Mouse (Mus musculus): ENCODE data around the gene Tcap. TPM values are rescaled to one million over a fixed set of nuclear protein-coding genes. Genes with fewer than 3 reads are reported as not detected.
"Not testable (repeated sequence)": the region's sequence is repeated elsewhere in the genome, so short reads cannot be mapped to it uniquely, and the experiment has no call there.

The Tcap gene
- polyA plus RNA-seq, 1 experiment from 2014 or later, result 0.16 TPM

- H3K36me3 ChIP-seq (ENCODE audit: control insufficient read depth, insufficient read depth, low read length), result peaks cover 24% of the 10 kb centered on the region
- H3K4me2 ChIP-seq (ENCODE audit: low read length), result no peak overlapping the region
- H3K4me3 ChIP-seq (ENCODE audit: low read length), result no peak overlapping the region
- no peak overlapping the region for H3K9ac ChIP-seq (ENCODE audit: low read depth, low read length)
- H3K4me1 ChIP-seq (ENCODE audit: control insufficient read depth, insufficient read depth, low read depth, low read length), result peaks cover 15% of the 10 kb centered on the region
- no peaks in the 10 kb centered on the region for H3K9me3 ChIP-seq (ENCODE audit: control insufficient read depth, low read length)
- no peak for ATAC-seq
- H3K27me3 ChIP-seq (replicated peaks; ENCODE audit: control insufficient read depth, insufficient read depth, low read length), result no peaks in the 10 kb centered on the region
- WGBS, result 53% methylated on average over 8 of the region's 8 CpGs
- no peak overlapping the region for H3K27ac ChIP-seq (ENCODE audit: low read depth, low read length)
Measured at GRCm38 (mm10) chr11:98374266-98374665, 9.3 kb upstream of the Tcap start.

- Histone ChIP-seq H3K9me3 (ENCODE audit: control insufficient read depth, low read length) (no peaks in the 10 kb centered on the region), H3K4me1 (ENCODE audit: control insufficient read depth, insufficient read depth, low read depth, low read length) (peaks cover 5% of the 10 kb centered on the region; the same call in 1 of the 2 replicates), H3K4me3 (ENCODE audit: low read length) (no peak overlapping the region), H3K9ac (ENCODE audit: low read depth, low read length) (no peak overlapping the region), H3K36me3 (ENCODE audit: control insufficient read depth, insufficient read depth, low read length) (peaks cover 32% of the 10 kb centered on the region), H3K4me2 (ENCODE audit: low read length) (no peak overlapping the region), H3K27ac (ENCODE audit: low read depth, low read length) (no peak overlapping the region), H3K27me3 (replicated peaks; ENCODE audit: control insufficient read depth, insufficient read depth, low read length) (no peaks in the 10 kb centered on the region)
- 78% methylated on average over 5 of the region's 5 CpGs for WGBS
- ATAC-seq, result no peak
Measured at GRCm38 (mm10) chr11:98376756-98377155, 6.9 kb upstream of the Tcap start.

GRCm38 (mm10) chr11:98377787-98378186, 5.8 kb upstream of the Tcap start:
- Histone ChIP-seq H3K4me2 (ENCODE audit: low read length) (no peak overlapping the region), H3K27ac (ENCODE audit: low read depth, low read length) (no peak overlapping the region), H3K4me1 (ENCODE audit: control insufficient read depth, insufficient read depth, low read depth, low read length) (no peaks in the 10 kb centered on the region), H3K27me3 (replicated peaks; ENCODE audit: control insufficient read depth, insufficient read depth, low read length) (no peaks in the 10 kb centered on the region), H3K36me3 (ENCODE audit: control insufficient read depth, insufficient read depth, low read length) (peaks cover 32% of the 10 kb centered on the region), H3K4me3 (ENCODE audit: low read length) (no peak overlapping the region), H3K9me3 (ENCODE audit: control insufficient read depth, low read length) (no peaks in the 10 kb centered on the region), H3K9ac (ENCODE audit: low read depth, low read length) (no peak overlapping the region)
- no peak for ATAC-seq
- WGBS, result 83% methylated on average over 10 of the region's 11 CpGs

GRCm38 (mm10) chr11:98379379-98379778, 4.2 kb upstream of the Tcap start:
- H3K27ac ChIP-seq (ENCODE audit: low read depth, low read length), result no peak overlapping the region; the same call in 1 of the 2 replicates
- H3K9me3 ChIP-seq (ENCODE audit: control insufficient read depth, low read length), result no peaks in the 10 kb centered on the region
- H3K4me2 ChIP-seq (ENCODE audit: low read length), result no peak overlapping the region
- 94% methylated on average over 7 of the region's 7 CpGs for WGBS
- no peak overlapping the region for H3K4me3 ChIP-seq (ENCODE audit: low read length)
- peaks cover 32% of the 10 kb centered on the region for H3K36me3 ChIP-seq (ENCODE audit: control insufficient read depth, insufficient read depth, low read length)
- no peaks in the 10 kb centered on the region for H3K4me1 ChIP-seq (ENCODE audit: control insufficient read depth, insufficient read depth, low read depth, low read length)
- ATAC-seq, result no peak
- H3K9ac ChIP-seq (ENCODE audit: low read depth, low read length), result no peak overlapping the region
- H3K27me3 ChIP-seq (replicated peaks; ENCODE audit: control insufficient read depth, insufficient read depth, low read length), result no peaks in the 10 kb centered on the region

- Histone ChIP-seq H3K4me3 (ENCODE audit: low read length) (no peak overlapping the region), H3K27ac (ENCODE audit: low read depth, low read length) (no peak overlapping the region; the same call in 1 of the 2 replicates), H3K4me2 (ENCODE audit: low read length) (no peak overlapping the region), H3K4me1 (ENCODE audit: control insufficient read depth, insufficient read depth, low read depth, low read length) (no peaks in the 10 kb centered on the region), H3K9me3 (ENCODE audit: control insufficient read depth, low read length) (no peaks in the 10 kb centered on the region), H3K27me3 (replicated peaks; ENCODE audit: control insufficient read depth, insufficient read depth, low read length) (no peaks in the 10 kb centered on the region), H3K36me3 (ENCODE audit: control insufficient read depth, insufficient read depth, low read length) (peaks cover 32% of the 10 kb centered on the region), H3K9ac (ENCODE audit: low read depth, low read length) (no peak overlapping the region)
- 66% methylated on average over 6 of the region's 6 CpGs for WGBS
- ATAC-seq, result no peak
Measured at GRCm38 (mm10) chr11:98380106-98380505, 3.5 kb upstream of the Tcap start.

GRCm38 (mm10) chr11:98381651-98382050, 2.0 kb upstream of the Tcap start:
- H3K36me3 ChIP-seq (ENCODE audit: control insufficient read depth, insufficient read depth, low read length), result peaks cover 24% of the 10 kb centered on the region
- ATAC-seq, result no peak
- H3K4me3 ChIP-seq (ENCODE audit: low read length), result no peak overlapping the region
- WGBS, result 100% methylated on average over 2 of the region's 2 CpGs
- H3K27ac ChIP-seq (ENCODE audit: low read depth, low read length), result no peak overlapping the region
- peaks cover 10% of the 10 kb centered on the region; the same call in 1 of the 2 replicates for H3K27me3 ChIP-seq (replicated peaks; ENCODE audit: control insufficient read depth, insufficient read depth, low read length)
- no peaks in the 10 kb centered on the region for H3K4me1 ChIP-seq (ENCODE audit: control insufficient read depth, insufficient read depth, low read depth, low read length)
- H3K4me2 ChIP-seq (ENCODE audit: low read length), result no peak overlapping the region
- no peaks in the 10 kb centered on the region for H3K9me3 ChIP-seq (ENCODE audit: control insufficient read depth, low read length)
- H3K9ac ChIP-seq (ENCODE audit: low read depth, low read length), result no peak overlapping the region

- H3K4me2 ChIP-seq (ENCODE audit: low read length); H3K9ac ChIP-seq (ENCODE audit: low read depth, low read length); H3K4me3 ChIP-seq (ENCODE audit: low read length): not testable (repeated sequence)
Measured at GRCm38 (mm10) chr11:98382405-98382804, 1.2 kb upstream of the Tcap start.

GRCm38 (mm10) chr11:98384216-98384615, 605 bp downstream of the Tcap start:
- no peak overlapping the region for H3K4me3 ChIP-seq (ENCODE audit: low read length)
- H3K4me1 ChIP-seq (ENCODE audit: control insufficient read depth, insufficient read depth, low read depth, low read length), result no peaks in the 10 kb centered on the region
- peaks cover 15% of the 10 kb centered on the region; the same call in 1 of the 2 replicates for H3K27me3 ChIP-seq (replicated peaks; ENCODE audit: control insufficient read depth, insufficient read depth, low read length)
- H3K27ac ChIP-seq (ENCODE audit: low read depth, low read length), result no peak overlapping the region
- no peak for ATAC-seq
- H3K36me3 ChIP-seq (ENCODE audit: control insufficient read depth, insufficient read depth, low read length), result peaks cover 8% of the 10 kb centered on the region; the same call in 1 of the 2 replicates
- WGBS, result 72% methylated on average over 18 of the region's 20 CpGs
- no peaks in the 10 kb centered on the region for H3K9me3 ChIP-seq (ENCODE audit: control insufficient read depth, low read length)
- no peak overlapping the region for H3K9ac ChIP-seq (ENCODE audit: low read depth, low read length)
- no peak overlapping the region for H3K4me2 ChIP-seq (ENCODE audit: low read length)

More at GRCm38 (mm10) chr11:98382405-98382804, 1.2 kb upstream of the Tcap start:
- H3K27ac ChIP-seq (ENCODE audit: low read depth, low read length); ATAC-seq; H3K4me1 ChIP-seq (ENCODE audit: control insufficient read depth, insufficient read depth, low read depth, low read length); H3K9me3 ChIP-seq (ENCODE audit: control insufficient read depth, low read length): not testable (repeated sequence)
- H3K27me3 ChIP-seq (replicated peaks; ENCODE audit: control insufficient read depth, insufficient read depth, low read length), result peaks cover 14% of the 10 kb centered on the region; the same call in 1 of the 2 replicates
- 45% methylated on average over 2 of the region's 2 CpGs for WGBS
- peaks cover 16% of the 10 kb centered on the region for H3K36me3 ChIP-seq (ENCODE audit: control insufficient read depth, insufficient read depth, low read length)

GRCm38 (mm10) chr11:98384721-98385637, 1.4 kb downstream of the Tcap start:
- Histone ChIP-seq H3K36me3 (ENCODE audit: control insufficient read depth, insufficient read depth, low read length) (peaks cover 4% of the 10 kb centered on the region; the same call in 1 of the 2 replicates), H3K4me3 (ENCODE audit: low read length) (no peak overlapping the region), H3K9ac (ENCODE audit: low read depth, low read length) (no peak overlapping the region), H3K4me2 (ENCODE audit: low read length) (no peak overlapping the region), H3K27ac (ENCODE audit: low read depth, low read length) (no peak overlapping the region), H3K9me3 (ENCODE audit: control insufficient read depth, low read length) (no peaks in the 10 kb centered on the region), H3K27me3 (replicated peaks; ENCODE audit: control insufficient read depth, insufficient read depth, low read length) (peaks cover 15% of the 10 kb centered on the region), H3K4me1 (ENCODE audit: control insufficient read depth, insufficient read depth, low read depth, low read length) (no peaks in the 10 kb centered on the region)
- ATAC-seq, result no peak
- 60% methylated on average over 8 of the region's 8 CpGs for WGBS
